Mouse (Mus musculus) embryonic facial prominence, embryonic 14.5 days (tissue): ENCODE results near the gene Bok. TPM values are rescaled to one million over a fixed set of nuclear protein-coding genes. Genes with fewer than 3 reads are reported as not detected.

Source experiments
- ATAC-seq: fragments of 200-750 bp; cut with Nextera tagmentation; 2 replicates; pipeline ENCODE4 v1.8.0; 2017; ENCODE audit warnings: low read depth, moderate number of reproducible peaks, moderate TSS enrichment
- DNase-seq: peaks from one replicate; pipeline ENCODE4 v3.0.0-alpha.2; 2015; ENCODE audit warnings: low spot score
- H3K27ac ChIP-seq: fragments of 300-500 bp; sonication (generic); replicated peaks from 2 replicates; pipeline ENCODE4 v1.5.1; 2014; ENCODE audit warnings: low read depth, mild to moderate bottlenecking, low read length, moderate library complexity
- H3K27me3 ChIP-seq: fragments of 300-500 bp; sonication (generic); replicated peaks from 2 replicates; pipeline ENCODE4 v1.6.1; 2014; ENCODE audit warnings: low read length; ENCODE audit not compliant: control insufficient read depth, insufficient read depth
- H3K36me3 ChIP-seq: fragments of 300-500 bp; sonication (generic); 2 replicates; pipeline ENCODE4 v1.6.1; 2014; ENCODE audit warnings: low read length, mixed read lengths; ENCODE audit not compliant: control insufficient read depth, insufficient read depth
- H3K4me1 ChIP-seq: fragments of 300-500 bp; sonication (generic); 2 replicates; pipeline ENCODE4 v1.6.1; 2014; ENCODE audit warnings: antibody characterized with exemption, low read length; ENCODE audit not compliant: control insufficient read depth, insufficient read depth
- H3K4me2 ChIP-seq: fragments of 300-500 bp; sonication (generic); 2 replicates; pipeline ENCODE4 v1.6.1; 2014; ENCODE audit warnings: low read depth, mild to moderate bottlenecking, low read length, moderate library complexity, mixed read lengths
- H3K4me3 ChIP-seq: fragments of 300-500 bp; sonication (generic); 2 replicates; pipeline ENCODE4 v1.5.1; 2014; ENCODE audit warnings: low read depth, mild to moderate bottlenecking, low read length
- H3K9ac ChIP-seq: fragments of 300-500 bp; sonication (generic); 2 replicates; pipeline ENCODE4 v1.6.1; 2014; ENCODE audit warnings: low read depth, mild to moderate bottlenecking, low read length, moderate library complexity, mixed read lengths
- H3K9me3 ChIP-seq: fragments of 300-500 bp; sonication (generic); 2 replicates; pipeline ENCODE4 v1.6.1; 2016; ENCODE audit warnings: low read length; ENCODE audit not compliant: control insufficient read depth
- WGBS: fragments of 180-500 bp; shearing (Covaris S2); extraction: QIAGEN DNeasy Blood & Tissue Kit; methylation state at CpG from one replicate; pipeline ENCODE4 v1.1.7; 2014; 5-methylcytosine and 5-hydroxymethylcytosine counted together
- polyA plus RNA-seq: library from polyadenylated mRNA; unstranded; fragments of >200 nt; fragmentation: Nextera tagmentation; extraction: Ambion mirVana; gene quantifications from 2 replicates; pipeline ENCODE4 v1.2.1, GENCODE M21; 2014

The Bok gene
- polyA plus RNA-seq, 1 experiment from 2014 or later, result 42.8 TPM

GRCm38 (mm10) chr1:93740671-93741070 lies 55.2 kb downstream of the Bok start:
- H3K9ac ChIP-seq, result no peak overlapping the region
- H3K27me3 ChIP-seq, result no peaks in the 10 kb centered on the region

GRCm38 (mm10) chr1:93741987-93742386 lies 56.5 kb downstream of the Bok start:
- no peak overlapping the region for H3K4me2 ChIP-seq
- 90% methylated on average over 4 of the region's 4 CpGs for WGBS
- H3K9ac ChIP-seq, result no peak overlapping the region
- no peak for DNase-seq
- no peaks in the 10 kb centered on the region for H3K9me3 ChIP-seq
- H3K4me3 ChIP-seq, result no peak overlapping the region
- no peaks in the 10 kb centered on the region for H3K27me3 ChIP-seq
- 0 out of 2 replicates have a peak, but pooled peaks cover 5% of the 10 kb centered on the region for H3K36me3 ChIP-seq
- no peak for ATAC-seq
- H3K27ac ChIP-seq, result no peak overlapping the region
- no peaks in the 10 kb centered on the region for H3K4me1 ChIP-seq

More at GRCm38 (mm10) chr1:93740671-93741070, 55.2 kb downstream of the Bok start:
- Histone ChIP-seq H3K36me3 (0 out of 2 replicates have a peak, but pooled peaks cover 5% of the 10 kb centered on the region), H3K4me2 (no peak overlapping the region), H3K4me1 (no peaks in the 10 kb centered on the region), H3K9me3 (no peaks in the 10 kb centered on the region), H3K27ac (no peak overlapping the region), H3K4me3 (no peak overlapping the region)
- WGBS, result 86% methylated on average over 2 of the region's 2 CpGs
- DNase-seq, result no peak
- ATAC-seq, result no peak

GRCm38 (mm10) chr1:93742910-93743309 lies 57.5 kb downstream of the Bok start:
- Histone ChIP-seq H3K4me3 (no peak overlapping the region), H3K27me3 (no peaks in the 10 kb centered on the region), H3K27ac (no peak overlapping the region), H3K9me3 (no peaks in the 10 kb centered on the region), H3K4me1 (no peaks in the 10 kb centered on the region), H3K9ac (no peak overlapping the region), H3K4me2 (no peak overlapping the region), H3K36me3 (0 out of 2 replicates have a peak, but pooled peaks cover 5% of the 10 kb centered on the region)
- no peak for DNase-seq
- ATAC-seq, result no peak

Other genes with a start within 250 kb of the Bok start
- 188 and 194 TPM in 2 replicates for gene Hdlbp, start 206.8 kb upstream of the Bok start, polyA plus RNA-seq
- gene Farp2, start 173.6 kb upstream of the Bok start, polyA plus RNA-seq, result 10.0 and 12.6 TPM in 2 replicates
- 190 and 200 TPM in 2 replicates for gene Stk25, start 27.0 kb upstream of the Bok start, polyA plus RNA-seq
- 81.7 and 84.8 TPM in 2 replicates for gene Atg4b, start 65.8 kb downstream of the Bok start, polyA plus RNA-seq
- gene Thap4, start 69.2 kb downstream of the Bok start, polyA plus RNA-seq, result 44.9 and 45.8 TPM in 2 replicates
- gene Dtymk, start 116.3 kb downstream of the Bok start, polyA plus RNA-seq, result 214 and 218 TPM in 2 replicates
- 11.7 and 12.4 TPM in 2 replicates for gene Ing5, start 118.3 kb downstream of the Bok start, polyA plus RNA-seq
- 10.7 and 14.3 TPM in 2 replicates for gene D2hgdh, start 139.2 kb downstream of the Bok start, polyA plus RNA-seq
- 0.71 TPM in 1 of 2 replicates, not detected in the other for gene Gal3st2, start 175.6 kb downstream of the Bok start, polyA plus RNA-seq
- gene Gal3st2b, start 232.7 kb downstream of the Bok start, polyA plus RNA-seq, result 0.25 TPM in 1 of 2 replicates, not detected in the other